Mouse (Mus musculus) ES-Bruce4 (cell line): ENCODE results near the gene Mef2c. TPM values are rescaled to one million over a fixed set of nuclear protein-coding genes. Genes with fewer than 3 reads are reported as not detected.

Source experiments
- H3K27ac ChIP-seq: 2 replicates; pipeline ENCODE4 v1.5.1; 2012; ENCODE audit warnings: low read length, inconsistent platforms; ENCODE audit not compliant: insufficient read depth
- H3K27me3 ChIP-seq: 2 replicates; pipeline ENCODE4 v1.6.1; 2012; ENCODE audit warnings: mild to moderate bottlenecking, low read length, inconsistent platforms; ENCODE audit not compliant: control insufficient read depth, poor library complexity, insufficient read depth, severe bottlenecking
- H3K36me3 ChIP-seq: 2 replicates; pipeline ENCODE4 v1.6.1; 2012; ENCODE audit warnings: inconsistent platforms, mild to moderate bottlenecking, low read length, moderate library complexity; ENCODE audit not compliant: control insufficient read depth, poor library complexity, insufficient read depth, severe bottlenecking
- H3K4me1 ChIP-seq: one replicate; pipeline ENCODE4 v1.8.1; 2011; ENCODE audit warnings: low read length; ENCODE audit not compliant: control insufficient read depth, insufficient read depth
- H3K4me3 ChIP-seq: 2 replicates; pipeline ENCODE4 v1.5.1; 2011; ENCODE audit warnings: low read depth, mild to moderate bottlenecking, low read length
- H3K9ac ChIP-seq: 2 replicates; pipeline ENCODE4 v1.6.1; 2012; ENCODE audit warnings: low read depth, mild to moderate bottlenecking, inconsistent platforms; ENCODE audit not compliant: poor library complexity, severe bottlenecking
- H3K9me3 ChIP-seq: replicated peaks from 2 replicates; pipeline ENCODE4 v1.6.1; 2012; ENCODE audit warnings: mild to moderate bottlenecking, low read length, inconsistent platforms; ENCODE audit not compliant: control insufficient read depth, poor library complexity, insufficient read depth, severe bottlenecking
- CTCF ChIP-seq: IDR thresholded peaks from one replicate; pipeline ENCODE4 v1.8.1; 2011; ENCODE audit warnings: low read depth, low read length
- EP300 ChIP-seq: IDR thresholded peaks from 2 replicates; pipeline ENCODE4 v1.6.1; 2011; ENCODE audit warnings: low read depth, low read length; ENCODE audit not compliant: insufficient read depth
- POLR2A ChIP-seq: IDR thresholded peaks from one replicate; pipeline ENCODE4 v1.8.1; 2011; ENCODE audit warnings: low read length; ENCODE audit not compliant: insufficient read depth
- polyA plus RNA-seq: library from polyadenylated mRNA; stranded (reverse); fragments of >200 nt; gene quantifications from 2 replicates; pipeline ENCODE4 v1.2.4, GENCODE M21; 2011; ENCODE audit warnings: low read depth; ENCODE audit not compliant: missing spikeins, insufficient read depth, insufficient read length

Mef2c gene
- polyA plus RNA-seq, 1 experiment: not detected

GRCm38 (mm10) chr13:83551259-83551658 lies 47.4 kb downstream of the Mef2c start:
- Histone ChIP-seq H3K36me3 (no peaks in the 10 kb centered on the region), H3K9ac (no peak overlapping the region), H3K4me1 (no peaks in the 10 kb centered on the region), H3K27me3 (no peaks in the 10 kb centered on the region), H3K4me3 (no peak overlapping the region), H3K27ac (no peak overlapping the region), H3K9me3 (no peaks in the 10 kb centered on the region)
- TF ChIP-seq CTCF (no peak), POLR2A (no peak), EP300 (no peak)

DNA sequence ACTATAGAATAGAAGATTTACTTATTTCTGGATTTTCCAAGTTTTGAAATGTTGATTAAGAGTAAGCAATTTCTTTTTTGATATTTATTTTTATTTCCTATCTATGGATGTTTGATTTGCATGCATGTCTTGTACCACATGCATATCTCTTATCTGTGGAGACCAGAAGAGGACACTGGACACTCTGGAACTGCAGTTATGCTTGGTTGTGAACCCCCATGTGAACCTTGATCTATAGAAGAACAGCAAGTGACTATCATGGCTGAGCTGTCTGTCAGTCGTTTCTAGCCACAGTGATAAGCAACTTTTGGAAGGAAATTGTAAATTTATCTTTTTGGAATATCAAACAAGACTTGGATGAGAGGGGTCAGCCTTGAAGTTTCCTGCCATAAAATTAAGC lies 48.2 kb downstream of the Mef2c start:
- no peak overlapping the region for H3K4me3 ChIP-seq
- no peaks in the 10 kb centered on the region for H3K36me3 ChIP-seq
- no peaks in the 10 kb centered on the region for H3K27me3 ChIP-seq
- no peak overlapping the region for H3K9ac ChIP-seq
- H3K4me1 ChIP-seq: no peaks in the 10 kb centered on the region
- no peaks in the 10 kb centered on the region for H3K9me3 ChIP-seq
- TF ChIP-seq EP300: no peak
- no peak for TF ChIP-seq CTCF
- TF ChIP-seq POLR2A: no peak
- no peak overlapping the region for H3K27ac ChIP-seq

GRCm38 (mm10) chr13:83563261-83563660 lies 59.4 kb downstream of the Mef2c start:
- Histone ChIP-seq H3K27ac (no peak overlapping the region), H3K9ac (no peak overlapping the region)
- TF ChIP-seq CTCF (no peak), EP300 (no peak), POLR2A (no peak)

DNA sequence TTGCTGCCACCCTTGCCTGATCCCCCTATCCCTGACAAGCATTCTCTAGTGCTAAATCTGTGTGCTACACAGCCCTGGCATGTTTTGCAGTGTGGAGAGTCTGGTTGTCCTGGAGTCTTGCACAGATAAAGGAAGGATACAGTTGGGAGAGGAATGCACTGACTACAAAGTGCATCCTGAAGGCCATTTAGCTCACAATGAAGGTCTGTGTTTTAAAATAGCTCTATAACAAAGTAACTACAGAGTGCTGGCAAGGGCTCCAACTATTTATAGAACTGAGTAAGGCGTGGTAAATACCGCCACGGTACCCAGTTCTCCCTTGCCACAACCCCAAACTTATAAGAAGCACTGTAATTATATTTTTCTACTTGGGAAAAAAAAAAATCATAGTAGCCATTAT lies 61.9 kb downstream of the Mef2c start:
- Histone ChIP-seq H3K4me3 (no peak overlapping the region), H3K36me3 (no peaks in the 10 kb centered on the region), H3K27ac (no peak overlapping the region), H3K27me3 (no peaks in the 10 kb centered on the region), H3K4me1 (no peaks in the 10 kb centered on the region), H3K9me3 (no peaks in the 10 kb centered on the region), H3K9ac (no peak overlapping the region)
- TF ChIP-seq CTCF (no peak), POLR2A (no peak), EP300 (no peak)

More at GRCm38 (mm10) chr13:83563261-83563660, 59.4 kb downstream of the Mef2c start:
- Histone ChIP-seq H3K36me3 (no peaks in the 10 kb centered on the region), H3K4me1 (no peaks in the 10 kb centered on the region), H3K4me3 (no peak overlapping the region), H3K27me3 (no peaks in the 10 kb centered on the region), H3K9me3 (no peaks in the 10 kb centered on the region)

DNA sequence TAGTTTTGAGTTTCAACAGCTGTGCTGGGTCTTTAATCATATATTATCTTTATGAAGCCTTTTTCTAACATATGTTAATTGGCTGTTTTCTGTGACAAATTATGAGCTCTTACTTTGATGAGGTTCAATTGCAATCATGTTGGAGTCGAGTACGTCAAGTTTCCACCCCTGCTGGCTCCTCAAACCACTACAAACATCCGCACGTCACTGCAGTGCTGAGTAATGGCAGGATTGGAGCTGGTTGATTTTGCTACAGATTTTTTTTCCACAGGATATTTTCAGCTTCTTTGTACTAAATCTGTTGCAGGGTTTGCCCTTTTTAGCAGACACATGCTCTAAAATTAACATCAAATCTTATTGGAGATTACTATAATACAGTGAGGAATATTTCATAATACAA lies 62.3 kb downstream of the Mef2c start:
- no peaks in the 10 kb centered on the region for H3K4me1 ChIP-seq
- TF ChIP-seq POLR2A (no peak), EP300 (no peak), CTCF (no peak)
- H3K27ac ChIP-seq: no peak overlapping the region
- no peaks in the 10 kb centered on the region for H3K27me3 ChIP-seq
- no peak overlapping the region for H3K4me3 ChIP-seq
- no peaks in the 10 kb centered on the region for H3K9me3 ChIP-seq
- H3K36me3 ChIP-seq: no peaks in the 10 kb centered on the region
- no peak overlapping the region for H3K9ac ChIP-seq

GRCm38 (mm10) chr13:83566834-83567534 lies 63.1 kb downstream of the Mef2c start:
- H3K9me3 ChIP-seq: no peaks in the 10 kb centered on the region
- H3K9ac ChIP-seq: no peak overlapping the region
- no peaks in the 10 kb centered on the region for H3K36me3 ChIP-seq
- H3K27me3 ChIP-seq: no peaks in the 10 kb centered on the region
- H3K4me1 ChIP-seq: no peaks in the 10 kb centered on the region
- no peak overlapping the region for H3K27ac ChIP-seq
- H3K4me3 ChIP-seq: no peak overlapping the region
- TF ChIP-seq CTCF: no peak
- TF ChIP-seq POLR2A: no peak
- TF ChIP-seq EP300: no peak
